23 mouse cellular contexts compared by ENCODE assay signal in genomic region chr16:26088976-26089375, GRCm38 (mm10). TPM values are rescaled to one million over a fixed set of nuclear protein-coding genes. Genes with fewer than 3 reads are reported as not detected.
DNase-seq lines count a peak whose midpoint lies in the region; ATAC-seq and TF ChIP-seq lines count a peak whose summit lies in the region.
"Had no signal": no experiment of that assay in that cellular context is flagged by ENCODE, and none has a peak within 500 bp of the region (broad histone marks: within the 10 kb centered on the region; RNA-seq: fewer than 3 reads in every experiment).

No protein-coding gene starts in this region.

- TF ChIP-seq POLR2A in kidney, adult 2 months (IDR thresholded peaks at IDR 0.05; ENCODE audit: low read depth, low read length): no peak

- no peak overlapping the region for H3K4me3 ChIP-seq in kidney, adult 2 months (ENCODE audit: insufficient read depth, low read depth, low read length)
- no peak overlapping the region for H3K4me3 ChIP-seq in midbrain, embryonic 11.5 days (ENCODE audit: low read depth, low read length)
- no peak overlapping the region for H3K4me3 ChIP-seq in midbrain, postnatal 0 days (ENCODE audit: low read depth, low read length)

- no peaks in the 10 kb centered on the region for H3K9me3 ChIP-seq in midbrain, embryonic 11.5 days (ENCODE audit: control insufficient read depth, low read length)
- H3K9me3 ChIP-seq in midbrain, postnatal 0 days (ENCODE audit: low read length): no peaks in the 10 kb centered on the region

- no peak for DNase-seq in kidney, adult 2 months
- DNase-seq in kidney, adult 9 months: no peak
- peak; percentile 37 for DNase-seq in midbrain, embryonic 11.5 days (ENCODE audit: low spot score, missing footprints)
- no peak for DNase-seq in midbrain, postnatal 0 days (ENCODE audit: low spot score)
- DNase-seq in fat pad, adult 2 months (ENCODE audit: extremely low read depth, low read depth, low spot score): peak; percentile 87
- peak; percentile 88 for DNase-seq in gonadal fat pad, adult 2 months (ENCODE audit: low read depth)
- no peak for DNase-seq in testis, postnatal 14 days (ENCODE audit: low spot score)
- no peak for DNase-seq in layer of hippocampus, postnatal 14 days (ENCODE audit: low spot score in 2 of 2)
- DNase-seq: adrenal gland, adult 2 months; adrenal gland, adult 8-10 months; adrenal gland, postnatal 10 days; adrenal gland, postnatal 14 days; adrenal gland, postnatal 25 days; adrenal gland, postnatal 36 days; B cell, adult 2 months; cerebellum, adult 11 months; cerebellum, adult 11-12 months had no signal

- no peak overlapping the region for H3K9ac ChIP-seq in midbrain, embryonic 11.5 days (ENCODE audit: low read length)
- no peak overlapping the region for H3K9ac ChIP-seq in midbrain, postnatal 0 days (replicated peaks; ENCODE audit: low read length, poor library complexity, severe bottlenecking)

- 0 out of 2 replicates have a peak overlapping the region, but pooled peaks have one; percentile 46 for H3K27ac ChIP-seq in kidney, adult 2 months (ENCODE audit: insufficient read depth, low read depth, low read length)
- no peak overlapping the region for H3K27ac ChIP-seq in midbrain, embryonic 11.5 days (ENCODE audit: low read depth, low read length)
- H3K27ac ChIP-seq in midbrain, postnatal 0 days (ENCODE audit: low read depth, low read length): no peak overlapping the region

- no peak for TF ChIP-seq CTCF in kidney, adult 2 months (conservative IDR thresholded peaks at IDR 0.05; ENCODE audit: insufficient read depth, insufficient read length, low read depth, low read length)
- TF ChIP-seq CTCF in midbrain, postnatal 0 days (IDR thresholded peaks at IDR 0.05): no peak

- no peaks in the 10 kb centered on the region for H3K27me3 ChIP-seq in kidney, adult 2 months (replicated peaks; ENCODE audit: control insufficient read depth, insufficient read depth, low read length)
- no peaks in the 10 kb centered on the region for H3K27me3 ChIP-seq in midbrain, embryonic 11.5 days (ENCODE audit: control insufficient read depth, insufficient read depth, low read length)
- H3K27me3 ChIP-seq in midbrain, postnatal 0 days (ENCODE audit: insufficient read depth, low read length): no peaks in the 10 kb centered on the region
- H3K27me3 ChIP-seq: CH12.LX, Patski had no signal

- ATAC-seq in midbrain, embryonic 11.5 days (ENCODE audit: low FRiP score): no peak
- no peak for ATAC-seq in midbrain, postnatal 0 days (ENCODE audit: low FRiP score)
- ATAC-seq: activated CD4-positive, CD25-positive, alpha-beta regulatory T cell, adult 4 months; CD4-positive, CD25-positive, alpha-beta regulatory T cell, adult 4 months; Patski had no signal

- 78% methylated on average over 5 of the region's 5 CpGs for WGBS in kidney, adult 2 months
- 94% methylated on average over 5 of the region's 5 CpGs for WGBS in midbrain, embryonic 11.5 days
- 95% methylated on average over 5 of the region's 5 CpGs for WGBS in midbrain, postnatal 0 days

- no peak overlapping the region for H3K4me2 ChIP-seq in midbrain, embryonic 11.5 days
- H3K4me2 ChIP-seq in midbrain, postnatal 0 days (ENCODE audit: low read depth, low read length, poor library complexity, severe bottlenecking): no peak overlapping the region

- no peaks in the 10 kb centered on the region for H3K36me3 ChIP-seq in kidney, adult 2 months (ENCODE audit: control insufficient read depth, insufficient read depth, low read length)
- no peaks in the 10 kb centered on the region for H3K36me3 ChIP-seq in midbrain, embryonic 11.5 days (ENCODE audit: control insufficient read depth, insufficient read depth, low read length)
- no peaks in the 10 kb centered on the region for H3K36me3 ChIP-seq in midbrain, postnatal 0 days (ENCODE audit: insufficient read depth, low read length)
- H3K36me3 ChIP-seq: G1E had no signal

- peaks cover 26% of the 10 kb centered on the region for H3K4me1 ChIP-seq in kidney, adult 2 months (ENCODE audit: control insufficient read depth, insufficient read depth, low read length)
- H3K4me1 ChIP-seq in midbrain, embryonic 11.5 days (ENCODE audit: control insufficient read depth, insufficient read depth, low read length): no peaks in the 10 kb centered on the region
- H3K4me1 ChIP-seq in midbrain, postnatal 0 days (ENCODE audit: insufficient read depth, low read length): no peaks in the 10 kb centered on the region

RNA-seq across cellular contexts. Expression of gene P3h2, which starts 16.6 kb away (rescaled TPM):
- 54.0 and 60.1 TPM in 2 replicates for polyA plus RNA-seq in kidney, adult 2 months (2012; rRNA removed)
- 2.2 and 2.3 TPM in 2 replicates for polyA plus RNA-seq in midbrain, embryonic 11.5 days (2014; fragmentation: Nextera tagmentation; extraction: Ambion mirVana)
- total RNA-seq in midbrain, postnatal 0 days (2014; rRNA removed): 1.3 and 2.0 TPM in 2 replicates
- 0.42 and 0.43 TPM in 2 replicates for polyA plus RNA-seq in midbrain, postnatal 0 days (2015; fragmentation: Nextera tagmentation; extraction: Ambion mirVana)
- 1.9 and 4.3 TPM in 2 replicates for polyA plus RNA-seq in gonadal fat pad, adult 2 months (2012; rRNA removed)
- total RNA-seq in layer of hippocampus, postnatal 14 days (2021): 1 to 10 TPM; 4.2 to 4.4 TPM
- total RNA-seq: G1E, MEL had no signal
- polyA plus RNA-seq: CD4-positive, CD25-positive, alpha-beta regulatory T cell, adult 4 months; G1E had no signal

Comparison
In these comparisons a context has a peak if more than half of its experiments do, and no peak if none do; other contexts are left out.
1. DNase-seq: peak in midbrain, embryonic 11.5 days (single experiment), fat pad, adult 2 months (single experiment) and gonadal fat pad, adult 2 months (single experiment); none in kidney, adult 2 months (single experiment), kidney, adult 9 months (single experiment), midbrain, postnatal 0 days (single experiment), testis, postnatal 14 days (single experiment) and layer of hippocampus, postnatal 14 days (0 of 2).
2. RNA of gene P3h2, which starts 16.6 kb away (polyA plus RNA-seq): 54.0 to 60.1 TPM in kidney, adult 2 months; 2.2 to 2.3 TPM in midbrain, embryonic 11.5 days, 1.9 to 4.3 TPM in gonadal fat pad, adult 2 months and 0.42 to 0.43 TPM in midbrain, postnatal 0 days; every median in the first group is over 10 times any median in the second.